Mouse (Mus musculus) adrenal gland, adult 2 months (tissue): ENCODE measurements around the gene Ifitm3. TPM values are rescaled to one million over a fixed set of nuclear protein-coding genes. Genes with fewer than 3 reads are reported as not detected.
"Not testable (repeated sequence)": the region's sequence is repeated elsewhere in the genome, so short reads cannot be mapped to it uniquely, and the experiment has no call there.

Experiments used
- DNase-seq: peaks from one replicate; pipeline ENCODE4 v3.0.0; 2021
- polyA plus RNA-seq: library from polyadenylated mRNA; depleted of rRNA; stranded (reverse); fragments of >200 nt; gene quantifications from 2 replicates; pipeline ENCODE4 v1.2.3, GENCODE M21; 2012
- total RNA-seq, 2 experiments: library from RNA; stranded (reverse); gene quantifications; 2 replicates each; pipeline ENCODE4 v1.2.3; 2021

Ifitm3 gene
- total and polyA plus RNA-seq, 3 experiments: 102 to 148 (median 140) TPM

DNA sequence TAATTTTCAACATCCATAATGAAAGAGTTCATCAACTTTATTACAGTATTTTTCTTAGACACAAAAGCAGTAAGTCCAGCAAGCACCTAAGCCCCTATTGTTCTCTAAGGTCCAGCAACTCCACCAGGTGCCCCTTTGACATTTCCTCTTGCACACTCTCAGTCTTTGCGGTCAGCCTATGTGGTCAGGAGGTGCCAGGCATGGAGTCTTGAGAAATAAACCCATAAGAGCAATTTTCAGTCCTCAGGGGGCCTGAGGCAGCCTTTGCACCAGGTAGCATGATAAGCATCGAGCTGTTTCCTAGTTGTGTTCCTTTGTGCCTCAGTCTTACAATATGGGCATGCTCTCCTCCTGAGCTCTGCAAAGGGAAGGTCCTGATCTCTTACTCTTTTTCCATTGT is 26.1 kb upstream of the Ifitm3 start:
- not testable (repeated sequence) for DNase-seq

- no peak for DNase-seq
These were observed 22.0 kb upstream of the Ifitm3 start for GRCm38 (mm10) chr7:141032458-141033167.

GRCm38 (mm10) chr7:141030390-141030789 is 19.8 kb upstream of the Ifitm3 start:
- no peak for DNase-seq

GRCm38 (mm10) chr7:141028831-141029230 is 18.3 kb upstream of the Ifitm3 start, which contains the start of gene Gm17387:
Gene Gm17387, plus strand, starts transcription at chr7:141029131.
- DNase-seq: no peak

DNA sequence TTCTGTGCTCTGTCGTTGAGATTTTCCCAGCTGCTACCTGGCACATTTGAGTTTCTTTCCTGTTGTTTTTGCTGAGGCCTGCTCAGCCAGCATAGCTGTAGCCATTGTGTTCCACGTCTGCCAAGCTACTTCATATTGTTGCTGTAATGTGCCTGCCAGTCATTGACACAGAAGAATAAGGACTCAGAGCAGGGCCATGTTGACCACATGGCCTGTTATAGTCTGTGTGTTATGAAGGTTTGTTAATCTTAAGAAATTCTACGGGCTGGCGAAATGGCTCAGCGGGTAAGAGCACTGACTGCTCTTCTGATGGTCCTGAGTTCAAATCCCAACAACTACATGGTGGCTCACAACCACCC is 16.1 kb upstream of the Ifitm3 start:
- no peak for DNase-seq

- DNase-seq: no peak
These were observed 15.6 kb upstream of the Ifitm3 start for GRCm38 (mm10) chr7:141026097-141026739.

DNA sequence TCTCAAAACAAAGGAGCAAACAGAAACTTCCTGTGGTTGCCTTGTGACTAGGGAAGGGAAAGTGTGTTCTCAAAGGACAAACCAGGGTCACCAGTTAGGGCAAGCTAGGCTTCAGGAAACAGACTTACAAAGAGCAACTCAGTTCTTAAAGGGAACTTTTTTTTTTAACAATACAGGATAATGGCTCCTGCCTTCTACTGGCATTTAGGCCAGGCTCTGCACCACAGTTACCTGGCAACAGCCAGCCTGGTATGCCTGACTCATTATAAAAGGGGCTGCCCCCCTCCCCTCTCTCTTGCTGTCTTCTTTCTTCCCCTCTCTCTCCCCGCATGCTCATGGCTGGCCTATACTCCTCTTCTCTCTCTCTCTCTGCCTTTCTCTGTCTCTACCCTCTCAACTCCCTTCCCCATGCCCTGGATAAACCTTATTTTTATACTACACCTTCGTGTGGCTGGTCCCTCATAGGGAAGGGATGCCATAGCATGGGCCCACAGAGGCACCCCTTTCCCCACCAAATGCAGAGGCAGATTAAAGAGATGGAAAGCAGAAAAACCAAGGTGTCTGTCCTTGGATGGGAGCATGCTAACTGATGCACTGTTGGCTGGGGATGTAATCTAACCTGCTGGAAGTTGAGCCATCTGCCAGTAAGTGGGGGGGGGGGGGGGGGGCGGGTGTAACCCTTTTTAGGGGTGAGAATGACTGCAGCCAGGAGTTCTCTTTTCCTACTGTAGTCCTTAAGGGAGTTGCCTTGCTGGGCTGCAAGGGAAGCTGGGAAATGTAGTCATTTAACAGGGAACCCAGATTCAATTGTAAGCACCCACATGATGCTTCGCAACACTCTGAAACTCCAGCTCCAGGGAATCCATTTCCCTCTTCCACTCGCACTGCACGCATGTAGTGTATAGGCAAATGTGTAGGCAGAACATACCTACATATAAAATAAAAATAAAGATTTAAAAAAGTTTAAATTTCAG is 14.6 kb upstream of the Ifitm3 start:
- DNase-seq: no peak

GRCm38 (mm10) chr7:141021489-141022449 is 11.2 kb upstream of the Ifitm3 start:
- no peak for DNase-seq

GRCm38 (mm10) chr7:141019028-141019427 is 8.5 kb upstream of the Ifitm3 start:
- DNase-seq: no peak

- not testable (repeated sequence) for DNase-seq
These were observed 7.3 kb upstream of the Ifitm3 start, which contains the start of gene Ifitm6 for GRCm38 (mm10) chr7:141017824-141018223. Gene Ifitm6, minus strand, starts transcription at chr7:141017924.

GRCm38 (mm10) chr7:141016707-141017697 is 6.4 kb upstream of the Ifitm3 start:
- no peak for DNase-seq

- peak; percentile 6 for DNase-seq
These were observed 734 bp upstream of the Ifitm3 start for GRCm38 (mm10) chr7:141011238-141011770.

DNA sequence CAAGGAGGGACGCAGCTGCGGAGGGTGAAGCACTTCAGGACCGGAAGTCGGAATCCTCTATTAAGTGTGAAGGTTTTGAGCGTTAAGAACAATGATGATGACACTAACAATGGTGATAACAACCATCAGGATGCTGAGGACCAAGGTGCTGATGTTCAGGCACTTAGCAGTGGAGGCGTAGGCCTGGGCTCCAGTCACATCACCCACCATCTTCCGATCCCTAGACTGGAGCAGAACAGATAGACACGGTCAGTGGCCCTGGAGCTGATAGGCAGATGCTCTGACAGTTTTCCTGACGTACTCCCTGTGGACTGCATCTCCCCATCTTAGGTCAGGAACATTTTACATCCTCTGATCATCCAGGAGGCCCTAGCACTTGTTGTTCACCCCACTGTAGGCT is 905 bp downstream of the Ifitm3 start:
- DNase-seq: no peak

GRCm38 (mm10) chr7:141008938-141009660 is 1.5 kb downstream of the Ifitm3 start:
- peak; percentile 80 for DNase-seq

DNA sequence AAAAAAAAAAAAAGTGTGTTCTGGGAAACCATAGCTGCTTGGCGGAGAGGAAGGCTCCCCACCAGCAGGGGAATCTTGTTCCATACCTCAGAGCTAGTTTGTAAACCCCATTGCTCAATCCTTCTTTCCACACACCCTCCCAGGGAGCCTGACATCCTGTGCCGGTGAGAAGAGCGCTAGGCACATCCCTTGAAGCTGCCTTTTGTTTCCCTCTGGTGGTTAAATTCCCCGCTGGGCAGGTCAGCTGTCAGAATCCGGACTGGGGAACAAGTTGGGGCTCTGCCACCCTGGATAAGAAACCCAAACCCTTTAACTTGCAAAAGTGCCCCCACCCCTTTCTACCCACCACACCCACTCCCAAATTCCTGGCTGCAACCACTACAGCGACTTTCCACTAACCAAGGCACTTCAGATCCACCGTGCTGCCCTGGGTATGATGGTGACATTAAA is 2.2 kb downstream of the Ifitm3 start:
- DNase-seq: peak; percentile 36

DNA sequence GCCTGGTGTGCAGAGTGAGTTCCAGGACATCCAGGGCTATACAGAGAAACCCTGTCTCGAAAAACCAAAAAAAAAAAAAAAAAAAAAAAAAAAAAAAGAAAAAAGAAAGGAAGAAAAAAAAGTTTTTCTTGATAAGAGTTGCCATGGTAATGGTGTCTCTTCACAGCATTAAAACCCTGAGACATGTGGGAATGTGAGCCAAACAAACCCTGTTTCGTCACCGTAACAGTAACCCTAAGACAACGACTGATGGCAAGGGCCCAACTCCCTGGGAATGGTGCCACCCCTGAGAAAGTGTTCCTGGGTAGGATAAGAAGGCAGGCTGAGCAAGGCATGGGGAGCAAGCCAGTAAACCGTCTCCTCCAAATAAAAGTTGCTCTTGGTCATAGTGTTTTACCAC is 3.7 kb downstream of the Ifitm3 start:
- DNase-seq: peak; percentile 17

- no peak for DNase-seq
These were observed 4.1 kb downstream of the Ifitm3 start for GRCm38 (mm10) chr7:141006446-141006845.

- no peak for DNase-seq
These were observed 7.1 kb downstream of the Ifitm3 start for GRCm38 (mm10) chr7:141003248-141004010.
